Mouse (Mus musculus) G1E (cell line): ENCODE data around the gene Rnase11.

Experiments
- CTCF ChIP-seq: IDR thresholded peaks from 2 replicates; pipeline ENCODE4 v1.5.1; 2012; ENCODE audit warnings: low read depth, low read length, inconsistent platforms, mixed read lengths
- GATA1 ChIP-seq: IDR thresholded peaks from 2 replicates; pipeline ENCODE4 v1.6.1; 2012; ENCODE audit warnings: borderline replicate concordance, low read length, inconsistent platforms, mixed read lengths

GRCm38 (mm10) chr14:51060761-51061160 lies 10.8 kb upstream of the Rnase11 start:
- TF ChIP-seq CTCF, result no peak
- TF ChIP-seq GATA1, result no peak
